Mouse (Mus musculus) thymus, adult 2 months (tissue): Measurements from ENCODE around the gene Gm4553. TPM values are rescaled to one million over a fixed set of nuclear protein-coding genes. Genes with fewer than 3 reads are reported as not detected.
"Not testable (repeated sequence)": the region's sequence is repeated elsewhere in the genome, so short reads cannot be mapped to it uniquely, and the experiment has no call there.

Experiments used
- DNase-seq: peaks from one replicate; pipeline ENCODE4 v3.0.0; 2021
- H3K27ac ChIP-seq: fragments of 200-500 bp; 2 replicates; pipeline ENCODE4 v1.5.1; 2012; ENCODE audit warnings: low read length, control low read depth; ENCODE audit not compliant: control insufficient read depth, insufficient read depth
- H3K27me3 ChIP-seq: fragments of 200-500 bp; 2 replicates; pipeline ENCODE4 v1.6.1; 2012; ENCODE audit warnings: mild to moderate bottlenecking, low read length, moderate library complexity, mixed read lengths; ENCODE audit not compliant: control insufficient read depth, insufficient read depth
- H3K36me3 ChIP-seq: fragments of 200-500 bp; 2 replicates; pipeline ENCODE4 v1.6.1; 2012; ENCODE audit warnings: mild to moderate bottlenecking, low read length, moderate library complexity; ENCODE audit not compliant: control insufficient read depth, insufficient read depth
- H3K4me1 ChIP-seq: fragments of 200-500 bp; replicated peaks from 2 replicates; pipeline ENCODE4 v1.6.1; 2012; ENCODE audit warnings: low read length; ENCODE audit not compliant: control insufficient read depth, insufficient read depth
- H3K4me3 ChIP-seq: fragments of 200-500 bp; 2 replicates; pipeline ENCODE4 v1.5.1; 2012; ENCODE audit warnings: mild to moderate bottlenecking, low read length, control low read depth, moderate library complexity; ENCODE audit not compliant: control insufficient read depth, insufficient read depth
- CTCF ChIP-seq: fragments of 200-500 bp; IDR thresholded peaks from 2 replicates; pipeline ENCODE4 v1.5.1; 2012; ENCODE audit warnings: mild to moderate bottlenecking, control low read depth, low read length, moderate library complexity, borderline replicate concordance; ENCODE audit not compliant: control insufficient read depth, poor library complexity, insufficient read depth; ENCODE audit errors: extremely low read depth
- POLR2A ChIP-seq: fragments of 200-500 bp; IDR thresholded peaks from 2 replicates; pipeline ENCODE4 v1.6.1; 2012; ENCODE audit warnings: mild to moderate bottlenecking, low read length, control low read depth, moderate library complexity; ENCODE audit not compliant: control insufficient read depth, poor library complexity, insufficient read depth; ENCODE audit errors: extremely low read depth
- WGBS: fragments of 180-500 bp; shearing (Covaris S2); methylation state at CpG from one replicate; pipeline ENCODE4 v1.1.7; 2018; 5-methylcytosine and 5-hydroxymethylcytosine counted together
- polyA plus RNA-seq: library from polyadenylated mRNA; depleted of rRNA; stranded (reverse); fragments of >200 nt; gene quantifications from 2 replicates; pipeline ENCODE4 v1.2.3, GENCODE M21; 2012; rRNA removed

The Gm4553 gene
- not detected in 2 replicates for polyA plus RNA-seq

- H3K27me3 ChIP-seq, H3K27ac ChIP-seq, DNase-seq, H3K4me3 ChIP-seq, H3K4me1 ChIP-seq, H3K36me3 ChIP-seq: not testable (repeated sequence)
Measured at GRCm38 (mm10) chr7:142165639-142166038, at the start of gene Gm4553. TSS of gene Gm4553 (minus strand) at chr7:142165739.

- not testable (repeated sequence) for H3K27ac ChIP-seq, H3K27me3 ChIP-seq, DNase-seq, H3K36me3 ChIP-seq, H3K4me1 ChIP-seq, H3K4me3 ChIP-seq
- WGBS, result 85% methylated on average over 1 of the region's 1 CpGs
Measured at GRCm38 (mm10) chr7:142212136-142212535, 46.6 kb upstream of the Gm4553 start.

GRCm38 (mm10) chr7:142211559-142211958 is 46.0 kb upstream of the Gm4553 start, which contains the start of gene Gm7579:
TSS of gene Gm7579 (plus strand) at chr7:142211859.
- no peak within 1 kb of the TSS for H3K27ac ChIP-seq
- 39% methylated on average over 1 of the region's 1 CpGs for WGBS
- H3K4me1 ChIP-seq, result no peaks in the 10 kb centered on the region
- no peaks in the 10 kb centered on the region for H3K27me3 ChIP-seq
- no peak within 1 kb of the TSS for H3K4me3 ChIP-seq
- no peak for TF ChIP-seq CTCF
- no peak for TF ChIP-seq POLR2A
- no peak for DNase-seq
- no peaks in the 10 kb centered on the region for H3K36me3 ChIP-seq

- not testable (repeated sequence) for H3K27me3 ChIP-seq, DNase-seq, H3K4me3 ChIP-seq, H3K4me1 ChIP-seq, H3K36me3 ChIP-seq, H3K27ac ChIP-seq
- WGBS, result 93% methylated on average over 5 of the region's 5 CpGs
Measured at GRCm38 (mm10) chr7:142206891-142207290, 41.4 kb upstream of the Gm4553 start.

- no peaks in the 10 kb centered on the region for H3K4me1 ChIP-seq
- H3K27me3 ChIP-seq, result no peaks in the 10 kb centered on the region
- no peak overlapping the region for H3K27ac ChIP-seq
- TF ChIP-seq CTCF (no peak), POLR2A (no peak)
- DNase-seq, result no peak
- no peak overlapping the region for H3K4me3 ChIP-seq
- H3K36me3 ChIP-seq, result no peaks in the 10 kb centered on the region
Measured at GRCm38 (mm10) chr7:142205488-142205887, 39.9 kb upstream of the Gm4553 start.

GRCm38 (mm10) chr7:142201064-142201463 is 35.5 kb upstream of the Gm4553 start, which contains the start of gene Krtap5-3:
TSS of gene Krtap5-3 (plus strand) at chr7:142201364.
- TF ChIP-seq CTCF (no peak), POLR2A (no peak)
- H3K4me3 ChIP-seq, result no peak within 1 kb of the TSS
- DNase-seq, result no peak
- H3K36me3 ChIP-seq, result no peaks in the 10 kb centered on the region
- WGBS, result 77% methylated on average over 1 of the region's 1 CpGs
- H3K27ac ChIP-seq, result no peak within 1 kb of the TSS
- H3K4me1 ChIP-seq, result no peaks in the 10 kb centered on the region
- H3K27me3 ChIP-seq, result no peaks in the 10 kb centered on the region

GRCm38 (mm10) chr7:142198748-142199147 is 33.2 kb upstream of the Gm4553 start:
- no peaks in the 10 kb centered on the region for H3K4me1 ChIP-seq
- no peaks in the 10 kb centered on the region for H3K36me3 ChIP-seq
- H3K27me3 ChIP-seq, result no peaks in the 10 kb centered on the region
- H3K27ac ChIP-seq, result no peak overlapping the region
- 64% methylated on average over 2 of the region's 2 CpGs for WGBS
- no peak overlapping the region for H3K4me3 ChIP-seq
- DNase-seq, result no peak
- TF ChIP-seq CTCF (no peak), POLR2A (no peak)

- WGBS, result 48% methylated on average over 2 of the region's 2 CpGs
- no peaks in the 10 kb centered on the region for H3K36me3 ChIP-seq
- no peak within 1 kb of the TSS for H3K4me3 ChIP-seq
- no peaks in the 10 kb centered on the region for H3K27me3 ChIP-seq
- H3K27ac ChIP-seq, result no peak within 1 kb of the TSS
- no peak for DNase-seq
- TF ChIP-seq CTCF, result no peak
- no peak for TF ChIP-seq POLR2A
- no peaks in the 10 kb centered on the region for H3K4me1 ChIP-seq
Measured at GRCm38 (mm10) chr7:142190289-142190688, 24.8 kb upstream of the Gm4553 start, which contains the start of gene Gm10153. TSS of gene Gm10153 (minus strand) at chr7:142190389.
